Mouse (Mus musculus) kidney, embryonic 16.5 days (tissue): Measurements from ENCODE around the gene Vegfa. TPM values are rescaled to one million over a fixed set of nuclear protein-coding genes. Genes with fewer than 3 reads are reported as not detected.
A peak's percentile ranks its signal among the peaks of the same experiment; 100 is the strongest.

Experiments used
- ATAC-seq: fragments of 200-750 bp; cut with Nextera tagmentation; 2 replicates; pipeline ENCODE4 v1.8.0; 2017; ENCODE audit warnings: moderate TSS enrichment; ENCODE audit not compliant: low FRiP score, low TSS enrichment
- H3K27ac ChIP-seq: fragments of 300-500 bp; sonication (generic); 2 replicates; pipeline ENCODE4 v1.5.1; 2014; ENCODE audit warnings: low read length
- H3K27me3 ChIP-seq: fragments of 300-500 bp; sonication (generic); 2 replicates; pipeline ENCODE4 v1.6.1; 2014; ENCODE audit warnings: low read length, control low read depth, mixed read lengths; ENCODE audit not compliant: insufficient read depth
- H3K36me3 ChIP-seq: fragments of 300-500 bp; sonication (generic); 2 replicates; pipeline ENCODE4 v1.6.1; 2014; ENCODE audit warnings: low read length, control low read depth, mixed read lengths; ENCODE audit not compliant: insufficient read depth
- H3K4me1 ChIP-seq: fragments of 300-500 bp; sonication (generic); 2 replicates; pipeline ENCODE4 v1.6.1; 2014; ENCODE audit warnings: low read length, control low read depth, mixed read lengths; ENCODE audit not compliant: insufficient read depth
- H3K4me2 ChIP-seq: fragments of 300-500 bp; sonication (generic); replicated peaks from 2 replicates; pipeline ENCODE4 v1.6.1; 2014; ENCODE audit warnings: low read depth, low read length
- H3K4me3 ChIP-seq: fragments of 300-500 bp; sonication (generic); 2 replicates; pipeline ENCODE4 v1.5.1; 2014; ENCODE audit warnings: mild to moderate bottlenecking, low read length
- H3K9ac ChIP-seq: fragments of 300-500 bp; sonication (generic); replicated peaks from 2 replicates; pipeline ENCODE4 v1.6.1; 2014; ENCODE audit warnings: low read length
- H3K9me3 ChIP-seq: fragments of 300-500 bp; sonication (generic); 2 replicates; pipeline ENCODE4 v1.6.1; 2016; ENCODE audit warnings: low read length, control low read depth
- WGBS: fragments of 180-500 bp; shearing (Covaris S2); extraction: QIAGEN DNeasy Blood & Tissue Kit; methylation state at CpG from one replicate; pipeline ENCODE4 v1.1.7; 2014; 5-methylcytosine and 5-hydroxymethylcytosine counted together
- polyA plus RNA-seq: library from polyadenylated mRNA; unstranded; fragments of >200 nt; fragmentation: Nextera tagmentation; extraction: Ambion mirVana; gene quantifications from 2 replicates; pipeline ENCODE4 v1.2.1, GENCODE M21; 2015

The Vegfa gene
- polyA plus RNA-seq, 1 experiment from 2014 or later, result 5.9 TPM

- 40% methylated on average over 7 of the region's 7 CpGs for WGBS
- Histone ChIP-seq H3K9me3 (no peaks in the 10 kb centered on the region), H3K27ac (peak overlapping the region; percentile 11)
Measured at GRCm38 (mm10) chr17:46074398-46075115, 42.4 kb upstream of the Vegfa start.

GRCm38 (mm10) chr17:46073730-46074301, 41.6 kb upstream of the Vegfa start:
- no peaks in the 10 kb centered on the region for H3K9me3 ChIP-seq
- ATAC-seq, result peak; percentile 82
- peak overlapping the region; percentile 11 for H3K27ac ChIP-seq
- WGBS, result 8% methylated on average over 23 of the region's 23 CpGs
- no peaks in the 10 kb centered on the region for H3K36me3 ChIP-seq
- peaks cover 20% of the 10 kb centered on the region for H3K4me1 ChIP-seq
- no peaks in the 10 kb centered on the region for H3K27me3 ChIP-seq
- H3K9ac ChIP-seq, result peak overlapping the region; percentile 42
- peak overlapping the region; percentile 54 for H3K4me2 ChIP-seq
- H3K4me3 ChIP-seq, result peak overlapping the region; percentile 30

More at GRCm38 (mm10) chr17:46074398-46075115, 42.4 kb upstream of the Vegfa start:
- Histone ChIP-seq H3K9ac (peak overlapping the region; percentile 42), H3K4me3 (peak overlapping the region; percentile 30), H3K36me3 (no peaks in the 10 kb centered on the region), H3K27me3 (no peaks in the 10 kb centered on the region), H3K4me2 (peak overlapping the region; percentile 54), H3K4me1 (peaks cover 20% of the 10 kb centered on the region)
- ATAC-seq, result no peak

DNA sequence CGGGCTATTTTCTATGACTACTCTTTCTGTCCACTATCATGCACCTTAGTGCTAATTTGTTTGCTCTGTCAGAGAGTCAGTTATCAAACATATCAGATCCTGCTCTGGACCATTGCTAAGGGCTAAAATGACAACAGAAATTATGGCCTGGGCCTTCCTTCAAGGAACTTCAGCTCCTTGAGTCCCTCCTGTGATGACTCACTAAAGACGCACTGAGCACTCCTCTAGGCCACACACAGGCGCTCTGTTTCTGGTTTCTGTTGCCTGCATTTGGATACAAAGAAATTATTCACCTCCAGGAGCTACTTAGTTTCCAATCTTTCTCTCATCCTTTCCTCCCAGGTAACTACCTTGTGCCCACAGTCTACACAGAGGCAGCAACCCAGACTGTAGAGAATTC, 39.4 kb upstream of the Vegfa start:
- H3K9ac ChIP-seq, result no peak overlapping the region
- no peak overlapping the region for H3K27ac ChIP-seq
- peaks cover 20% of the 10 kb centered on the region for H3K4me1 ChIP-seq
- WGBS, result 70% methylated on average over 3 of the region's 3 CpGs
- H3K4me3 ChIP-seq, result no peak overlapping the region
- H3K9me3 ChIP-seq, result no peaks in the 10 kb centered on the region
- no peak for ATAC-seq
- no peaks in the 10 kb centered on the region for H3K36me3 ChIP-seq
- no peak overlapping the region for H3K4me2 ChIP-seq
- no peaks in the 10 kb centered on the region for H3K27me3 ChIP-seq

DNA sequence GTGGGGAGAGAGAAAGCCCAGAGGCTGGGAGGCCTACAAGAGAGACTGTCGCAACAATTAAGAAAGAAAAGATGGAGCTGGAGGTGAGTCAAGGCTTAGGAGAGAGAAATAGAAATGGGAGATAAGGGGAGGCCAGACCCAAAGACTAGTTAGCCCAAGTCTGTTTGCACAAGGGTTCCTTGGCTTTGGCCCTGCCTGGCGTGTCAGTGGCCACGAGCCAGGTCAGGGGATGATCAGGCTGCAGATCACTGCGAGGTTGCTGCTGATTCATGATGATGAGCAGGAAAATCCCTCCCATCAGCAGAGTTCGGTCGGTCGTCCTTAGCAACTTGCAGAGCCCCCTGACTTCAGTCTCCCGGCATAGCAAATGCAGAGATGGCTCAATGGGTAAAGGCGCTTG, 37.9 kb upstream of the Vegfa start:
- H3K36me3 ChIP-seq, result no peaks in the 10 kb centered on the region
- H3K4me2 ChIP-seq, result no peak overlapping the region
- H3K27ac ChIP-seq, result no peak overlapping the region
- H3K27me3 ChIP-seq, result no peaks in the 10 kb centered on the region
- no peak overlapping the region for H3K4me3 ChIP-seq
- no peak overlapping the region for H3K9ac ChIP-seq
- no peak for ATAC-seq
- 74% methylated on average over 9 of the region's 9 CpGs for WGBS
- H3K9me3 ChIP-seq, result no peaks in the 10 kb centered on the region
- peaks cover 13% of the 10 kb centered on the region for H3K4me1 ChIP-seq

GRCm38 (mm10) chr17:46063974-46064312, 31.8 kb upstream of the Vegfa start:
- Histone ChIP-seq H3K36me3 (no peaks in the 10 kb centered on the region), H3K9me3 (no peaks in the 10 kb centered on the region), H3K9ac (peak overlapping the region; percentile 36; the same call in 1 of the 2 replicates), H3K4me2 (0 out of 2 replicates have a peak overlapping the region, but pooled peaks have one; percentile 9), H3K27ac (peak overlapping the region; percentile 49), H3K4me1 (peaks cover 21% of the 10 kb centered on the region), H3K4me3 (no peak overlapping the region), H3K27me3 (no peaks in the 10 kb centered on the region)
- 36% methylated on average over 6 of the region's 6 CpGs for WGBS
- no peak; the same call in 1 of the 2 replicates for ATAC-seq

- 16% methylated on average over 10 of the region's 10 CpGs for WGBS
- ATAC-seq, result peak; percentile 92
- H3K4me3 ChIP-seq, result no peak overlapping the region
- H3K4me2 ChIP-seq, result 0 out of 2 replicates have a peak overlapping the region, but pooled peaks have one; percentile 9
- H3K9me3 ChIP-seq, result no peaks in the 10 kb centered on the region
- H3K27ac ChIP-seq, result peak overlapping the region; percentile 49
- H3K27me3 ChIP-seq, result no peaks in the 10 kb centered on the region
- no peaks in the 10 kb centered on the region for H3K36me3 ChIP-seq
- peaks cover 21% of the 10 kb centered on the region for H3K4me1 ChIP-seq
- H3K9ac ChIP-seq, result peak overlapping the region; percentile 36; the same call in 1 of the 2 replicates
Measured at GRCm38 (mm10) chr17:46063283-46063973, 31.3 kb upstream of the Vegfa start.

- ATAC-seq, result no peak
- 66% methylated on average over 3 of the region's 3 CpGs for whole genome bisulfite sequencing
- Histone ChIP-seq H3K36me3 (no peaks in the 10 kb centered on the region), H3K4me1 (peaks cover 29% of the 10 kb centered on the region), H3K9me3 (no peaks in the 10 kb centered on the region), H3K27me3 (no peaks in the 10 kb centered on the region), H3K4me3 (no peak overlapping the region), H3K27ac (no peak overlapping the region), H3K9ac (no peak overlapping the region), H3K4me2 (no peak overlapping the region)
Measured at GRCm38 (mm10) chr17:46060253-46060652, 28.1 kb upstream of the Vegfa start.

DNA sequence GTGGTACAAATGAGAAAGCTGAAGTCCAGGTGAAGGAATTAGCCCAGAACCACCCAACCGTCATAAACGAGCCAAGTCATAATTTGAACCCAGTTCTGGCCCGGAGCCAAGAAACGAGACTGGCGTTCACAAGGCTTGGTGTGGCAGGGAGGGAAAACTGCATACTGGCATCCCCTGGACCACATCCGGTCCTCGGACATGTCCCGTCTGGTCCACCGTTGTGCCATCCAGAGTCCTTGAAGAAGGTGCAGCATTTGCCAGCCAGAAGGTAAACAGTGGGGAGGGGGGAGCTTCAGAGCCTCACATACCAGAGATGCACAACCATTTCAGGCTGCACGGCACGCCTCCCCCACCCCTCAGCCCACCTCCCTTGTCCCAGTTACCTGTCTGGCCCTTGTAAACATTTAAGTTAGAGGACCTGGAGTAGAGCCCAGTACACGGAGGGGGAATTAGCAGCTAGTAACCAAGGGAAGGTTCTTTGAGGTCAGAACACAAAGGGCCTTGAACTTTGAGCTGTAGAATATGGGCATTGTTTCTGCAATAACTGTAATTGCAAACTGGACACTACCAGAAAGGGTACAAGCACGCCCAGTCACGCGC, 27.2 kb upstream of the Vegfa start:
- Histone ChIP-seq H3K9ac (no peak overlapping the region), H3K4me2 (no peak overlapping the region), H3K27me3 (no peaks in the 10 kb centered on the region), H3K4me3 (no peak overlapping the region), H3K9me3 (no peaks in the 10 kb centered on the region), H3K27ac (no peak overlapping the region), H3K4me1 (peaks cover 29% of the 10 kb centered on the region), H3K36me3 (no peaks in the 10 kb centered on the region)
- WGBS, result 68% methylated on average over 15 of the region's 15 CpGs
- ATAC-seq, result no peak

DNA sequence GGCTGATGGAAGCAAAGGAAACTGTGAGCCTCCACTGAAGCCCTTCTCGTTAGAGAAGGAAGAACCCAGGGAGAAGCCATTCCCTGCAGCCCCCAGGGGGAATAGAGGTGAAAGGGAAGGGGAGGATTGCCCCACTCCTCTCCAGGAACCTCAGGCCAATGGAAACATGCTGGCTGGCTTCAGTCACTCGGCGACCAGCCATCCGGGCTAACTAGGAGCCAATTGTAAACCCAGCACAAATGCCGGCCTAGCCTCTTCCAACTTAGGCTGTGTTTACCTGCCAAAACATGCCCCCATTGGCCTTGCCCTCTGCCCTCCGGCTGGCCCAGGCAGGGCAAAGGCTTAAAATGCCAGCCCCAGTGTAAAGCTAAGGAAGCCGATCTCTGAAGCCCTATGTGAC, 24.1 kb upstream of the Vegfa start:
- ATAC-seq, result no peak
- no peak overlapping the region for H3K4me3 ChIP-seq
- no peak overlapping the region for H3K4me2 ChIP-seq
- no peak overlapping the region for H3K9ac ChIP-seq
- no peaks in the 10 kb centered on the region for H3K27me3 ChIP-seq
- no peaks in the 10 kb centered on the region for H3K9me3 ChIP-seq
- no peaks in the 10 kb centered on the region for H3K36me3 ChIP-seq
- WGBS, result 61% methylated on average over 7 of the region's 7 CpGs
- H3K27ac ChIP-seq, result no peak overlapping the region
- H3K4me1 ChIP-seq, result peaks cover 29% of the 10 kb centered on the region
